Comparison of ENCODE assay signal across 21 mouse cellular contexts in genomic region chr11:100262058-100262980, GRCm38 (mm10). TPM values are rescaled to one million over a fixed set of nuclear protein-coding genes. Genes with fewer than 3 reads are reported as not detected.
DNase-seq lines count a peak whose midpoint lies in the region; ATAC-seq and TF ChIP-seq lines count a peak whose summit lies in the region.
"Had no signal": no experiment of that assay in that cellular context is flagged by ENCODE, and none has a peak within 500 bp of the region (broad histone marks: within the 10 kb centered on the region; RNA-seq: fewer than 3 reads in every experiment).

No protein-coding gene starts in this region.

- no peak overlapping the region for H3K9ac ChIP-seq in stomach, embryonic 14.5 days (replicated peaks; ENCODE audit: low read depth, low read length)
- H3K9ac ChIP-seq in stomach, postnatal 0 days (ENCODE audit: low read length), result no peak overlapping the region
- H3K9ac ChIP-seq in embryonic facial prominence, embryonic 15.5 days, result no peak overlapping the region
- H3K9ac ChIP-seq in stomach, embryonic 16.5 days (ENCODE audit: low read length), result no peak overlapping the region
- H3K9ac ChIP-seq: forebrain, embryonic 12.5 days; hindbrain, embryonic 13.5 days; liver, embryonic 13.5 days; midbrain, embryonic 12.5 days had no signal

- peak overlapping the region; percentile 0; the same call in 1 of the 2 replicates for H3K27ac ChIP-seq in stomach, embryonic 14.5 days (ENCODE audit: low read length)
- H3K27ac ChIP-seq in stomach, postnatal 0 days (replicated peaks), result no peak overlapping the region
- H3K27ac ChIP-seq in embryonic facial prominence, embryonic 15.5 days (replicated peaks), result peak overlapping the region; percentile 71; the same call in 1 of the 2 replicates
- H3K27ac ChIP-seq in stomach, embryonic 16.5 days (ENCODE audit: low read length), result peak overlapping the region; percentile 69
- no peak overlapping the region for H3K27ac ChIP-seq in midbrain, embryonic 10.5 days (replicated peaks)
- H3K27ac ChIP-seq: forebrain, embryonic 12.5 days; hindbrain, embryonic 13.5 days; liver, embryonic 13.5 days; midbrain, embryonic 12.5 days had no signal

- 19% methylated on average over 13 of the region's 13 CpGs for WGBS in stomach, embryonic 14.5 days
- WGBS in stomach, postnatal 0 days, result 19% methylated on average over 13 of the region's 13 CpGs
- 21% methylated on average over 13 of the region's 13 CpGs for WGBS in embryonic facial prominence, embryonic 15.5 days
- WGBS in stomach, embryonic 16.5 days, result 25% methylated on average over 13 of the region's 13 CpGs
- WGBS in midbrain, embryonic 10.5 days, result 29% methylated on average over 13 of the region's 13 CpGs

- H3K4me2 ChIP-seq in stomach, embryonic 14.5 days (replicated peaks; ENCODE audit: low read depth, low read length), result no peak overlapping the region
- no peak overlapping the region for H3K4me2 ChIP-seq in stomach, postnatal 0 days (replicated peaks; ENCODE audit: low read depth)
- no peak overlapping the region for H3K4me2 ChIP-seq in embryonic facial prominence, embryonic 15.5 days (replicated peaks)
- H3K4me2 ChIP-seq in stomach, embryonic 16.5 days (ENCODE audit: low read depth, low read length), result no peak overlapping the region
- H3K4me2 ChIP-seq: forebrain, embryonic 12.5 days; hindbrain, embryonic 13.5 days; liver, embryonic 13.5 days; midbrain, embryonic 12.5 days had no signal

- H3K9me3 ChIP-seq in stomach, embryonic 14.5 days (ENCODE audit: control insufficient read depth, low read depth, low read length), result no peaks in the 10 kb centered on the region
- H3K9me3 ChIP-seq in stomach, postnatal 0 days (ENCODE audit: control insufficient read depth, low read length), result no peaks in the 10 kb centered on the region
- H3K9me3 ChIP-seq in embryonic facial prominence, embryonic 15.5 days (replicated peaks), result no peaks in the 10 kb centered on the region
- H3K9me3 ChIP-seq in stomach, embryonic 16.5 days (replicated peaks; ENCODE audit: control insufficient read depth, low read length), result no peaks in the 10 kb centered on the region
- H3K9me3 ChIP-seq in midbrain, embryonic 10.5 days (replicated peaks), result no peaks in the 10 kb centered on the region
- H3K9me3 ChIP-seq: forebrain, embryonic 12.5 days; hindbrain, embryonic 13.5 days; liver, embryonic 13.5 days; midbrain, embryonic 12.5 days had no signal

- no peak for TF ChIP-seq EP300 in stomach, postnatal 0 days (optimal IDR thresholded peaks at IDR 0.05)

- TF ChIP-seq CTCF in stomach, postnatal 0 days (IDR thresholded peaks at IDR 0.05; ENCODE audit: low read depth), result no peak

- H3K36me3 ChIP-seq in stomach, embryonic 14.5 days (ENCODE audit: control insufficient read depth, insufficient read depth, low read length), result no peaks in the 10 kb centered on the region
- H3K36me3 ChIP-seq in stomach, postnatal 0 days (ENCODE audit: control insufficient read depth, insufficient read depth, low read length), result no peaks in the 10 kb centered on the region
- H3K36me3 ChIP-seq in embryonic facial prominence, embryonic 15.5 days, result no peaks in the 10 kb centered on the region
- H3K36me3 ChIP-seq in stomach, embryonic 16.5 days (ENCODE audit: control insufficient read depth, insufficient read depth, low read length), result no peaks in the 10 kb centered on the region
- no peaks in the 10 kb centered on the region for H3K36me3 ChIP-seq in midbrain, embryonic 10.5 days
- H3K36me3 ChIP-seq: forebrain, embryonic 12.5 days; hindbrain, embryonic 13.5 days; liver, embryonic 13.5 days; midbrain, embryonic 12.5 days had no signal

- peak; percentile 8 for DNase-seq in embryo, embryonic 10.5 days (ENCODE audit: low spot score)
- no peak for DNase-seq in embryo, embryonic 10 days (ENCODE audit: low spot score)
- DNase-seq in stomach, postnatal 0 days (ENCODE audit: low spot score), result no peak
- no peak for DNase-seq in midbrain, embryonic 10.5 days (ENCODE audit: low spot score)
- no peak for DNase-seq in right cerebral cortex, postnatal 14 days
- DNase-seq: adrenal gland, postnatal 14 days; cerebellum, adult 8-10 months; kidney, postnatal 25 days; layer of hippocampus, adult 9-11 months; liver, embryonic 13.5 days; lung, postnatal 10 days; spleen, adult 18-20 months; thymus, adult 2 months had no signal

- no peaks in the 10 kb centered on the region for H3K4me1 ChIP-seq in stomach, embryonic 14.5 days (ENCODE audit: control insufficient read depth, insufficient read depth, low read length)
- no peaks in the 10 kb centered on the region for H3K4me1 ChIP-seq in stomach, postnatal 0 days (replicated peaks; ENCODE audit: control insufficient read depth, insufficient read depth)
- H3K4me1 ChIP-seq in embryonic facial prominence, embryonic 15.5 days, result 0 out of 2 replicates have a peak, but pooled peaks cover 5% of the 10 kb centered on the region
- H3K4me1 ChIP-seq in stomach, embryonic 16.5 days (ENCODE audit: control insufficient read depth, insufficient read depth, low read length), result peaks cover 8% of the 10 kb centered on the region; the same call in 1 of the 2 replicates
- peaks cover 17% of the 10 kb centered on the region for H3K4me1 ChIP-seq in midbrain, embryonic 10.5 days
- H3K4me1 ChIP-seq: forebrain, embryonic 12.5 days; hindbrain, embryonic 13.5 days; liver, embryonic 13.5 days had no signal

- no peaks in the 10 kb centered on the region for H3K27me3 ChIP-seq in stomach, embryonic 14.5 days (ENCODE audit: control insufficient read depth, insufficient read depth, low read length)
- no peaks in the 10 kb centered on the region for H3K27me3 ChIP-seq in stomach, postnatal 0 days (ENCODE audit: control insufficient read depth, insufficient read depth, low read length)
- H3K27me3 ChIP-seq in embryonic facial prominence, embryonic 15.5 days, result no peaks in the 10 kb centered on the region
- H3K27me3 ChIP-seq in stomach, embryonic 16.5 days (ENCODE audit: control insufficient read depth, insufficient read depth, low read length), result no peaks in the 10 kb centered on the region
- H3K27me3 ChIP-seq in midbrain, embryonic 10.5 days (ENCODE audit: low read depth, poor library complexity, severe bottlenecking), result no peaks in the 10 kb centered on the region
- H3K27me3 ChIP-seq: forebrain, embryonic 12.5 days; liver, embryonic 13.5 days; midbrain, embryonic 12.5 days had no signal

- peak; percentile 71 for ATAC-seq in stomach, embryonic 14.5 days (ENCODE audit: insufficient number of reproducible peaks, insufficient read depth, low FRiP score, low read depth)
- ATAC-seq in stomach, postnatal 0 days (ENCODE audit: low FRiP score, low TSS enrichment), result no peak; the same call in 1 of the 2 replicates
- peak; percentile 52 for ATAC-seq in embryonic facial prominence, embryonic 15.5 days (ENCODE audit: insufficient number of reproducible peaks, low FRiP score, low TSS enrichment, low read depth)
- peak; percentile 64 for ATAC-seq in stomach, embryonic 16.5 days (ENCODE audit: insufficient read depth, low FRiP score)
- ATAC-seq: intestine, postnatal 0 days had no signal

- no peak overlapping the region for H3K4me3 ChIP-seq in stomach, embryonic 14.5 days (ENCODE audit: low read depth, low read length)
- no peak overlapping the region for H3K4me3 ChIP-seq in stomach, postnatal 0 days (ENCODE audit: low read depth, low read length)
- H3K4me3 ChIP-seq in embryonic facial prominence, embryonic 15.5 days (replicated peaks), result no peak overlapping the region
- H3K4me3 ChIP-seq in stomach, embryonic 16.5 days (replicated peaks; ENCODE audit: low read length), result no peak overlapping the region
- no peak overlapping the region for H3K4me3 ChIP-seq in midbrain, embryonic 10.5 days
- H3K4me3 ChIP-seq: forebrain, embryonic 12.5 days; hindbrain, embryonic 13.5 days; liver, embryonic 13.5 days; midbrain, embryonic 12.5 days had no signal

RNA-seq across cellular contexts. Expression of gene Krt17, which starts 1.5 kb away (rescaled TPM):
- polyA plus RNA-seq in stomach, embryonic 14.5 days (2014; fragmentation: Nextera tagmentation; extraction: Ambion mirVana), result 26.7 and 30.7 TPM in 2 replicates
- polyA plus RNA-seq in stomach, postnatal 0 days (2015; fragmentation: Nextera tagmentation; extraction: Ambion mirVana), result 46.4 and 63.4 TPM in 2 replicates
- polyA plus RNA-seq in embryonic facial prominence, embryonic 15.5 days (2015; fragmentation: Nextera tagmentation; extraction: Ambion mirVana), result 399 and 504 TPM in 2 replicates
- polyA plus RNA-seq in stomach, embryonic 16.5 days (2015; fragmentation: Nextera tagmentation; extraction: Ambion mirVana), result 34.0 and 45.6 TPM in 2 replicates
- 0.12 and 0.16 TPM in 2 replicates for polyA plus RNA-seq in midbrain, embryonic 10.5 days (2016; fragmentation: Nextera tagmentation; extraction: Ambion mirVana)

RNA-seq across cellular contexts. Expression of gene Krt42, which starts 7.4 kb away (rescaled TPM):
- polyA plus RNA-seq in stomach, embryonic 14.5 days (2014; fragmentation: Nextera tagmentation; extraction: Ambion mirVana), result not detected in 2 replicates
- 0.10 and 0.12 TPM in 2 replicates for polyA plus RNA-seq in stomach, postnatal 0 days (2015; fragmentation: Nextera tagmentation; extraction: Ambion mirVana)
- polyA plus RNA-seq in embryonic facial prominence, embryonic 15.5 days (2015; fragmentation: Nextera tagmentation; extraction: Ambion mirVana), result 0.25 and 0.37 TPM in 2 replicates
- not detected in 2 replicates for polyA plus RNA-seq in stomach, embryonic 16.5 days (2015; fragmentation: Nextera tagmentation; extraction: Ambion mirVana)
- polyA plus RNA-seq in midbrain, embryonic 10.5 days (2016; fragmentation: Nextera tagmentation; extraction: Ambion mirVana), result not detected in 2 replicates
- polyA plus RNA-seq: forebrain, embryonic 12.5 days; heart, embryonic 16.5 days; hindbrain, embryonic 13.5 days; liver, embryonic 13.5 days; midbrain, embryonic 12.5 days had no signal

RNA-seq across cellular contexts. Expression of gene Krt16, which starts 13.6 kb away (rescaled TPM):
- polyA plus RNA-seq in stomach, embryonic 14.5 days (2014; fragmentation: Nextera tagmentation; extraction: Ambion mirVana), result 0.22 and 0.38 TPM in 2 replicates
- 2.1 and 4.0 TPM in 2 replicates for polyA plus RNA-seq in stomach, postnatal 0 days (2015; fragmentation: Nextera tagmentation; extraction: Ambion mirVana)
- 6.9 and 7.0 TPM in 2 replicates for polyA plus RNA-seq in embryonic facial prominence, embryonic 15.5 days (2015; fragmentation: Nextera tagmentation; extraction: Ambion mirVana)
- polyA plus RNA-seq in stomach, embryonic 16.5 days (2015; fragmentation: Nextera tagmentation; extraction: Ambion mirVana), result 1.6 and 2.2 TPM in 2 replicates
- not detected in 2 replicates for polyA plus RNA-seq in midbrain, embryonic 10.5 days (2016; fragmentation: Nextera tagmentation; extraction: Ambion mirVana)
- polyA plus RNA-seq: forebrain, embryonic 12.5 days; hindbrain, embryonic 13.5 days; intestine, postnatal 0 days; liver, embryonic 13.5 days; midbrain, embryonic 12.5 days had no signal

RNA-seq across cellular contexts. Expression of gene Krt14, which starts 55.0 kb away (rescaled TPM):
- 4.8 and 5.0 TPM in 2 replicates for polyA plus RNA-seq in stomach, embryonic 14.5 days (2014; fragmentation: Nextera tagmentation; extraction: Ambion mirVana)
- polyA plus RNA-seq in stomach, postnatal 0 days (2015; fragmentation: Nextera tagmentation; extraction: Ambion mirVana), result 279 and 287 TPM in 2 replicates
- polyA plus RNA-seq in embryonic facial prominence, embryonic 15.5 days (2015; fragmentation: Nextera tagmentation; extraction: Ambion mirVana), result 1,122 and 1,244 TPM in 2 replicates
- 46.4 and 67.1 TPM in 2 replicates for polyA plus RNA-seq in stomach, embryonic 16.5 days (2015; fragmentation: Nextera tagmentation; extraction: Ambion mirVana)
- 1.0 and 1.2 TPM in 2 replicates for polyA plus RNA-seq in midbrain, embryonic 10.5 days (2016; fragmentation: Nextera tagmentation; extraction: Ambion mirVana)

RNA-seq across cellular contexts. Expression of gene Eif1, which starts 57.4 kb away (rescaled TPM):
- 2,030 and 2,105 TPM in 2 replicates for polyA plus RNA-seq in stomach, embryonic 14.5 days (2014; fragmentation: Nextera tagmentation; extraction: Ambion mirVana)
- 1,487 and 1,495 TPM in 2 replicates for polyA plus RNA-seq in stomach, postnatal 0 days (2015; fragmentation: Nextera tagmentation; extraction: Ambion mirVana)
- polyA plus RNA-seq in embryonic facial prominence, embryonic 15.5 days (2015; fragmentation: Nextera tagmentation; extraction: Ambion mirVana), result 1,638 and 1,748 TPM in 2 replicates
- polyA plus RNA-seq in stomach, embryonic 16.5 days (2015; fragmentation: Nextera tagmentation; extraction: Ambion mirVana), result 1,614 and 1,638 TPM in 2 replicates
- polyA plus RNA-seq in midbrain, embryonic 10.5 days (2016; fragmentation: Nextera tagmentation; extraction: Ambion mirVana), result 1,709 and 1,814 TPM in 2 replicates

Comparison
In these comparisons a context has a peak if more than half of its experiments do, and no peak if none do; other contexts are left out.
1. H3K27ac ChIP-seq: peak in stomach, embryonic 14.5 days (single experiment), embryonic facial prominence, embryonic 15.5 days (single experiment) and stomach, embryonic 16.5 days (single experiment); none in stomach, postnatal 0 days (single experiment) and midbrain, embryonic 10.5 days (single experiment).
2. RNA of gene Krt17, which starts 1.5 kb away (polyA plus RNA-seq): 399 to 504 TPM in embryonic facial prominence, embryonic 15.5 days, 46.4 to 63.4 TPM in stomach, postnatal 0 days, 34.0 to 45.6 TPM in stomach, embryonic 16.5 days and 26.7 to 30.7 TPM in stomach, embryonic 14.5 days; 0.12 to 0.16 TPM in midbrain, embryonic 10.5 days; every median in the first group is over 10 times any median in the second.